Mouse (Mus musculus) lung, postnatal 0 days (tissue): ENCODE data around the gene Snrnp40. TPM values are rescaled to one million over a fixed set of nuclear protein-coding genes. Genes with fewer than 3 reads are reported as not detected.

Source experiments
- ATAC-seq: fragments of 200-750 bp; cut with Nextera tagmentation; 2 replicates; pipeline ENCODE4 v1.8.0; 2017; ENCODE audit warnings: moderate library complexity
- DNase-seq: peaks from one replicate; pipeline ENCODE4 v3.0.0-alpha.2; 2016; ENCODE audit warnings: low spot score
- H3K27ac ChIP-seq: fragments of 300-500 bp; sonication (generic); 2 replicates; pipeline ENCODE4 v1.5.1; 2014; ENCODE audit warnings: antibody characterized with exemption, mild to moderate bottlenecking, low read length, mixed read lengths
- H3K27me3 ChIP-seq: fragments of 300-500 bp; sonication (generic); replicated peaks from 2 replicates; pipeline ENCODE4 v1.6.1; 2014; ENCODE audit warnings: low read length, mixed read lengths; ENCODE audit not compliant: insufficient read depth
- H3K36me3 ChIP-seq: fragments of 300-500 bp; sonication (generic); 2 replicates; pipeline ENCODE4 v1.6.1; 2014; ENCODE audit warnings: low read length, mixed read lengths; ENCODE audit not compliant: insufficient read depth
- H3K4me1 ChIP-seq: fragments of 300-500 bp; sonication (generic); 2 replicates; pipeline ENCODE4 v1.6.1; 2014; ENCODE audit warnings: antibody characterized with exemption, low read depth, low read length, mixed read lengths; ENCODE audit not compliant: insufficient read depth
- H3K4me2 ChIP-seq: fragments of 300-500 bp; sonication (generic); replicated peaks from 2 replicates; pipeline ENCODE4 v1.6.1; 2014; ENCODE audit warnings: low read depth, mild to moderate bottlenecking, low read length, moderate library complexity, mixed read lengths
- H3K4me3 ChIP-seq: fragments of 300-500 bp; sonication (generic); 2 replicates; pipeline ENCODE4 v1.5.1; 2014; ENCODE audit warnings: low read depth, low read length
- H3K9ac ChIP-seq: fragments of 300-500 bp; sonication (generic); replicated peaks from 2 replicates; pipeline ENCODE4 v1.6.1; 2014; ENCODE audit warnings: low read depth, mild to moderate bottlenecking
- H3K9me3 ChIP-seq: fragments of 300-500 bp; sonication (generic); 2 replicates; pipeline ENCODE4 v1.6.1; 2016; ENCODE audit warnings: low read length, mixed read lengths
- CTCF ChIP-seq: IDR thresholded peaks from 2 replicates; pipeline ENCODE4 v1.5.1; 2016; ENCODE audit warnings: antibody characterized with exemption, mild to moderate bottlenecking
- EP300 ChIP-seq: IDR thresholded peaks from 2 replicates; pipeline ENCODE4 v1.6.1; 2016; ENCODE audit warnings: antibody characterized with exemption, mild to moderate bottlenecking, control low read depth
- WGBS: fragments of 180-500 bp; shearing (Covaris S2); extraction: QIAGEN DNeasy Blood & Tissue Kit; methylation state at CpG from one replicate; pipeline ENCODE4 v1.1.7; 2014; 5-methylcytosine and 5-hydroxymethylcytosine counted together
- polyA plus RNA-seq: library from polyadenylated mRNA; unstranded; fragments of >200 nt; fragmentation: Nextera tagmentation; extraction: Ambion mirVana; gene quantifications from 2 replicates; pipeline ENCODE4 v1.2.1, GENCODE M21; 2015

Snrnp40 gene
- polyA plus RNA-seq, 1 experiment from 2014 or later: 54.7 TPM

- no peaks in the 10 kb centered on the region for H3K27me3 ChIP-seq
- ATAC-seq: no peak
- H3K4me1 ChIP-seq: no peaks in the 10 kb centered on the region
- H3K36me3 ChIP-seq: peaks cover 4% of the 10 kb centered on the region; the same call in 1 of the 2 replicates
- no peak overlapping the region for H3K4me3 ChIP-seq
- no peak overlapping the region for H3K9ac ChIP-seq
- H3K9me3 ChIP-seq: no peaks in the 10 kb centered on the region
- TF ChIP-seq EP300: no peak
- no peak for TF ChIP-seq CTCF
- DNase-seq: no peak
- WGBS: 81% methylated on average over 7 of the region's 7 CpGs
- H3K4me2 ChIP-seq: no peak overlapping the region
- H3K27ac ChIP-seq: no peak overlapping the region
Measured at GRCm38 (mm10) chr4:130319564-130319963, 40.4 kb upstream of the Snrnp40 start.

GRCm38 (mm10) chr4:130321640-130322039 is 38.3 kb upstream of the Snrnp40 start:
- H3K4me2 ChIP-seq: no peak overlapping the region
- no peak overlapping the region for H3K27ac ChIP-seq
- DNase-seq (no peak), ATAC-seq (no peak)
- no peak overlapping the region for H3K9ac ChIP-seq
- 90% methylated on average over 7 of the region's 7 CpGs for WGBS
- H3K9me3 ChIP-seq: no peaks in the 10 kb centered on the region
- H3K36me3 ChIP-seq: peaks cover 4% of the 10 kb centered on the region; the same call in 1 of the 2 replicates
- no peaks in the 10 kb centered on the region for H3K27me3 ChIP-seq
- no peak overlapping the region for H3K4me3 ChIP-seq
- no peak for TF ChIP-seq EP300
- TF ChIP-seq CTCF: no peak
- no peaks in the 10 kb centered on the region for H3K4me1 ChIP-seq

- H3K4me2 ChIP-seq: no peak overlapping the region
- 73% methylated on average over 7 of the region's 7 CpGs for WGBS
- TF ChIP-seq EP300 (no peak), CTCF (no peak)
- ATAC-seq: no peak
- no peaks in the 10 kb centered on the region for H3K27me3 ChIP-seq
- no peak overlapping the region for H3K4me3 ChIP-seq
- no peaks in the 10 kb centered on the region for H3K4me1 ChIP-seq
- H3K36me3 ChIP-seq: peaks cover 4% of the 10 kb centered on the region; the same call in 1 of the 2 replicates
- no peak overlapping the region for H3K9ac ChIP-seq
- H3K27ac ChIP-seq: no peak overlapping the region
- no peaks in the 10 kb centered on the region for H3K9me3 ChIP-seq
- no peak for DNase-seq
Measured at GRCm38 (mm10) chr4:130322567-130322966, 37.4 kb upstream of the Snrnp40 start.

DNA sequence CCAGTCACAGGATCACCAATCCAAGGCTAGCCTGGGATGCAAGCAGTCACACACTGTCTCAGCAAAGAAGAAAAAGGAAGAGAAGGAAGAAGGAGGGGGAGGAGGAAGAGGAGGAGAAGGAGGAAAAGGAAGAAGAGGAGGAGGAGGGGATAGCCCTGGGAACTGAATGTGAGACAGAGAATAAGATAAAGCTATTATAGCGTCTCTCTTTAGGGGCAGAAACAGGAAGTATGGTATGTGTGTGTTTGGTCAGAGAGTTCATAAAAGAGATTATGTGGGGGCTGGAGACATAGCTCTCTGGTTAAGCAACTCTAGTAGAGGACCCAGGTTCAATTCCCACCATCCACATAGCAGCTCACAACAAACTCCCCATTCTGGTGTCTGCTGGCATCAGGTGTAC is 36.8 kb upstream of the Snrnp40 start:
- no peak overlapping the region for H3K27ac ChIP-seq
- H3K9ac ChIP-seq: no peak overlapping the region
- no peak overlapping the region for H3K4me3 ChIP-seq

GRCm38 (mm10) chr4:130323607-130324006 is 36.3 kb upstream of the Snrnp40 start:
- H3K9me3 ChIP-seq: no peaks in the 10 kb centered on the region
- 47% methylated on average over 5 of the region's 5 CpGs for WGBS
- no peaks in the 10 kb centered on the region for H3K27me3 ChIP-seq
- H3K4me1 ChIP-seq: no peaks in the 10 kb centered on the region
- no peak overlapping the region for H3K9ac ChIP-seq
- no peak overlapping the region for H3K27ac ChIP-seq
- peaks cover 4% of the 10 kb centered on the region; the same call in 1 of the 2 replicates for H3K36me3 ChIP-seq
- no peak overlapping the region for H3K4me3 ChIP-seq
- peak; percentile 33 for ATAC-seq
- H3K4me2 ChIP-seq: no peak overlapping the region
- DNase-seq: no peak
- no peak for TF ChIP-seq EP300
- no peak for TF ChIP-seq CTCF

More for the DNA sequence above, 36.8 kb upstream of the Snrnp40 start:
- Histone ChIP-seq H3K36me3 (peaks cover 4% of the 10 kb centered on the region; the same call in 1 of the 2 replicates), H3K4me2 (no peak overlapping the region), H3K27me3 (no peaks in the 10 kb centered on the region), H3K4me1 (no peaks in the 10 kb centered on the region), H3K9me3 (no peaks in the 10 kb centered on the region)
- no peak for TF ChIP-seq EP300
- TF ChIP-seq CTCF: no peak
- ATAC-seq: no peak
- 44% methylated on average over 1 of the region's 1 CpGs for WGBS
- no peak for DNase-seq

DNA sequence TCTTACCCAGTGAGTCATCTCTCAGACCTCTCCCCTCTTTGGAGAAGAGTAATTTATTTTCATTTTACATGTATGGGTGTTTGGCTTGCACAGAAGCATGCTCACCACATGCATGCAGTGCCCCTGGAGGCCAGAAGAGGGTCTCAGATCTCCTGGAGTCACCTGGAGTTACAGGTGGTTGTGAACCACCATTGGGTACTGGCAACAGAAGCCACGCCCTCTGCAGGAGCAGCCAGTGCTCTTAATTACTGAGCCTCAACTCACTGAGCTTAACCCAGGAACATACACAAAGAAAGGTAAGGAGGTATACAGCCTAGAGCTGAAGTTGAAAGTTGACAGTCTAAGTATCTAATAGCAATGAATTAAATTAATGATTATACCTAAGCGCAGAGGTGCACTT is 34.5 kb upstream of the Snrnp40 start:
- TF ChIP-seq EP300: no peak
- no peak for TF ChIP-seq CTCF
- 91% methylated on average over 2 of the region's 2 CpGs for WGBS
- DNase-seq: no peak
- Histone ChIP-seq H3K9ac (no peak overlapping the region), H3K27ac (no peak overlapping the region), H3K4me1 (no peaks in the 10 kb centered on the region), H3K4me3 (no peak overlapping the region), H3K4me2 (no peak overlapping the region), H3K27me3 (no peaks in the 10 kb centered on the region), H3K36me3 (no peaks in the 10 kb centered on the region; the same call in 1 of the 2 replicates), H3K9me3 (no peaks in the 10 kb centered on the region)
- ATAC-seq: no peak

DNA sequence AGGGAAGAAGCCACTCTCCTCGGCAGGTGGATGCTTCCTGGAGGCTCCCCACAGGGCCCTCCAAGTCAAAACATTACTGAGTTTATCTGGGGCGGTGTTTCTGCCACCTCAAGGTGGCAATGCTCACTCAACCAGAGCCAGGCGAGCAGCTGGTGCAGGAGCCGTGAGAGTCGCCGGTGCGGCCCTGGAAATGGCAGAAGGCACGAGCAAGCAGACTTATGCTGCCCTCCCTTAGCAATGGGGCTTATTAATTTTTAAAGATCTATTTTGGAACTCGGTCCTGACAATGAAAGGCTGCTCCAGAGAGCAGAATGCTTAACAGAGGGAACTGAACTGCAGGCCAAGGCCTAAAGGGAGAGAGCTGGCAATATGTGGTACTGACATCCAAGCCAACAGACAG is 32.6 kb upstream of the Snrnp40 start:
- Histone ChIP-seq H3K9me3 (no peaks in the 10 kb centered on the region), H3K27me3 (no peaks in the 10 kb centered on the region), H3K4me1 (no peaks in the 10 kb centered on the region), H3K4me2 (no peak overlapping the region), H3K27ac (no peak overlapping the region), H3K36me3 (peaks cover 8% of the 10 kb centered on the region; the same call in 1 of the 2 replicates), H3K9ac (no peak overlapping the region), H3K4me3 (no peak overlapping the region)
- WGBS: 93% methylated on average over 9 of the region's 9 CpGs
- DNase-seq (no peak), ATAC-seq (no peak)
- TF ChIP-seq EP300 (no peak), CTCF (no peak)
